Mouse (Mus musculus): Measurements from ENCODE around the gene Olfr1316.

Olfr1316 gene

GRCm38 (mm10) chr2:112134877-112135276, at the start of gene Olfr1316:
Gene Olfr1316, minus strand, starts transcription at chr2:112134977.
- no peak for DNase-seq (ENCODE audit: low read depth)

DNA sequence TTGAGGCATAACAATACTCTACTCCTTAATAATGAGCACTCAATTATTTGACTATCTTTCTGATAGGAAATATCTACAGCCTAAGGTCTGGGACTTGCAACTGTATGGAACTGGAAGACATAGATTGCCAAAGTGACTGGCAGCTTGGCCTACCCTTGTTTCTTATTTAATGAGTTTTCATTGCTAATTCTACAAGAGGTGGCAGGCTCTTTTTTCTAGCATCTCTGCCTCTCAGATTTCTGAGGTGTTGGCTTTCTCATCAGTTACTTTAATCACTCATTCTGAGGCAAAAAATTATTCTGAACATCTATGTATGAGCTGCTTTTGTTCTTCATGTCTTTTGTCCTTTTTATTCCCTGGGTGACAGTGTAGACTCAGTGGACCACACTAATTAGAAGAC, 19.1 kb upstream of the Olfr1316 start, which contains the start of gene Olfr1318:
TSS of gene Olfr1318 (plus strand) at position 301 of the 400 bp plus-strand sequence.
- no peak for DNase-seq (ENCODE audit: low read depth)

GRCm38 (mm10) chr2:112140029-112140428, 5.3 kb upstream of the Olfr1316 start, which contains the start of gene Olfr1317:
Gene Olfr1317, plus strand, starts transcription at chr2:112140329.
- no peak for DNase-seq (ENCODE audit: low read depth)

DNA sequence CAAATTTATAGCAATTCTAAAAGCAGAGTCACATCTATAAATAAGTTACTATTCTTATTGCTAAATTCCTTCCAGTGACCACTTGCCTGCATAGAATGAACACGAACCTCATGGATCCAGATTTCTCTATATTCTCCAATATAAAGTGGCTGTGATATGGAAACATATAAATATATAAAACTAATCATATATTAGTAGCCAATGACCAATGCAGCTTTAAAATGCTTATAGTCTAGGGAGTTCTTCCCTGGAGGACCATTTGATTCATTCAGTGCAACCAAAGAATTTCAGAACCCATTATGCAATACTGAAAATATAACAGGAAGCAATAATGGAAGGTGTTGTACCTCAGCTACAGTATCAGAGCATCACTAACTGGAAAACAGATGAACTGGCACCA, 19.4 kb downstream of the Olfr1316 start, which contains the start of gene Olfr1315-ps1:
TSS of gene Olfr1315-ps1 (minus strand) at position 101 of the 400 bp plus-strand sequence.
- no peak for DNase-seq (ENCODE audit: low read depth)

DNA sequence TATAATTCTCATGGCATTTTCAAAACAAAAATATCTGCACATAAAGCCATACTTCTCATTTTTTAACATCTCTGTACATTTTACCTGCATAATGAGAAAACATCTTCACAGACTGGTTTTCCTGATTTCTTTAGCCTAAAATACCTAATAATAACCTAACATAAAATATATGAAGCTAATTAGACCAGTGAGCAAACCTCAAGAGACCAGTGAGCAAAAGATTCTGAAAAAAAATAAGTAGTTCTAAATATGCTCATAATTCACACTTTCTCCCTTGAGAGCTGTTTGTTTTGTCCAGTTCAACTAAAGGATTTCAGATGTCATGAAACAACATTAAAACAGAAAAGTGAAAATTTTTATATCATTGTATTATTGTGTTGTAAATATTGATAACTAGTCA, 38.1 kb downstream of the Olfr1316 start, which contains the start of gene Olfr1314:
TSS of gene Olfr1314 (minus strand) at position 101 of the 400 bp plus-strand sequence.
- no peak for DNase-seq (ENCODE audit: low read depth)

GRCm38 (mm10) chr2:112077743-112078142, 57.0 kb downstream of the Olfr1316 start, which contains the start of gene Olfr1313:
Gene Olfr1313, minus strand, starts transcription at chr2:112077843.
- no peak for DNase-seq (ENCODE audit: low read depth)

Measured in 416B (cell line).